Mouse (Mus musculus) heart, adult 2 months (tissue): Measurements from ENCODE around the gene Tspan1.

Experiments
- CTCF ChIP-seq: fragments of 200-600 bp; IDR thresholded peaks from 2 replicates; pipeline ENCODE4 v1.8.1; 2022; ENCODE audit warnings: antibody characterized with exemption, mild to moderate bottlenecking, moderate library complexity
- EP300 ChIP-seq: fragments of 200-500 bp; IDR thresholded peaks from 2 replicates; pipeline ENCODE4 v1.6.1; 2011; ENCODE audit warnings: low read depth, low read length, control low read depth; ENCODE audit not compliant: insufficient read depth
- POLR2A ChIP-seq: fragments of 200-500 bp; IDR thresholded peaks from 2 replicates; pipeline ENCODE4 v1.6.1; 2011; ENCODE audit warnings: mild to moderate bottlenecking, low read depth, low read length, control low read depth; ENCODE audit not compliant: insufficient read depth

- TF ChIP-seq POLR2A: no peak
- TF ChIP-seq CTCF: no peak
- TF ChIP-seq EP300: no peak
These were observed 24.0 kb downstream of the Tspan1 start for GRCm38 (mm10) chr4:116143317-116143811.
